Mouse (Mus musculus): ENCODE results near the gene Eps8. TPM values are rescaled to one million over a fixed set of nuclear protein-coding genes. Genes with fewer than 3 reads are reported as not detected.

Gene Eps8
- polyA plus RNA-seq, 1 experiment from 2014 or later = 9.4 TPM

DNA sequence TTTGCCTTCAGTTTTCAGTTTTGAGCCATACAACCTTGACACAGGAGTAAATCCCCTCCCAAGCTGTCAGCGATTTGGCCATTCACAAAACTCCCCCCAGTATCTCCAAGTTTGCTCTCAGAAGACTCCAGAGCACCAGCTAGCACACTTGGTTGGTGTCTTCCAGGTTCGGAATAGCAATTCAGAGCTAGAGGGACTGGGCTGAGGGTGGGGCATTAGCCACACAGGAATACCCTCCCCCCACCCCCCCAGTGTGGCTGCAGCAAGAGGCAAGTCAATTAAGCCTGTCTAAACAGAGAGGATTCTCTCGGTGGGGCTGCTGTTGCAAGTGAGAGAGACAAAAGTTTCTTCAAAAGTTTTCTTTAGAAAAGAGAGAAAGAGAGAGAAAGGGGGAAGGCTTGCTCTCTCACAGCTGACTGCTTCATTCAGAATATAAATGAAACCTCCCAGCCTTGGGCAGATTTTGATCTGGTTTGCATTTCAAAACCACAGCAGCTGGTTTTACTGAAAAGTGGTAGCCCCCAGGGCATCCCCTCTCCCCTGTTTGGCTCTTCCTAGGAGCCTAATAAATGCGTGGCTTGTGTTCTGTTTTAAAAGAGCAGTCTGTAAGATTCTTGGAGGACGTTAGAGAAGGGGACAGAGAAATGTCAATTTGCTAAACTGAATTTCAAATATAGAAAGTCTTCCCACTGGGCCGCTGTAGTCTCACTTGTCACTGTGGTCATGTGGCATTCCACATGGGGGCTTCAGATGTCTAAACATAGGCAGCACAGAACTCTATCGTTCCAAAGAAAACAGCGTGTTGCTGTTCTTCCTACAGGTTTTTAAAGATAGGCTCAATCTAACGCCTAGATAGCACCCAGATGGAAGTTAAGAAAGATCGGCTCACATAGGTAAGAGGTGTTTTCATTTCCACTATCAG, 112.2 kb downstream of the Eps8 start:
- Histone ChIP-seq H3K4me2 (replicated peaks; ENCODE audit: low read depth, low read length) (no peak overlapping the region), H3K4me3 (ENCODE audit: low read depth, low read length) (no peak overlapping the region), H3K36me3 (ENCODE audit: control insufficient read depth, insufficient read depth, low read length) (no peaks in the 10 kb centered on the region), H3K4me1 (replicated peaks; ENCODE audit: control insufficient read depth, insufficient read depth, low read length) (0 out of 2 replicates have a peak, but pooled peaks cover 3% of the 10 kb centered on the region), H3K27me3 (ENCODE audit: control insufficient read depth, insufficient read depth, low read length) (no peaks in the 10 kb centered on the region), H3K9me3 (ENCODE audit: control insufficient read depth, low read length) (no peaks in the 10 kb centered on the region), H3K9ac (ENCODE audit: low read depth, low read length) (no peak overlapping the region), H3K27ac (ENCODE audit: low read depth, low read length) (peak overlapping the region; percentile 37; the same call in 1 of the 2 replicates)
- 6% methylated on average over 10 of the region's 10 CpGs for WGBS
- DNase-seq (ENCODE audit: low spot score) = peak; percentile 57
- peak; percentile 87 for ATAC-seq (ENCODE audit: low FRiP score)

DNA sequence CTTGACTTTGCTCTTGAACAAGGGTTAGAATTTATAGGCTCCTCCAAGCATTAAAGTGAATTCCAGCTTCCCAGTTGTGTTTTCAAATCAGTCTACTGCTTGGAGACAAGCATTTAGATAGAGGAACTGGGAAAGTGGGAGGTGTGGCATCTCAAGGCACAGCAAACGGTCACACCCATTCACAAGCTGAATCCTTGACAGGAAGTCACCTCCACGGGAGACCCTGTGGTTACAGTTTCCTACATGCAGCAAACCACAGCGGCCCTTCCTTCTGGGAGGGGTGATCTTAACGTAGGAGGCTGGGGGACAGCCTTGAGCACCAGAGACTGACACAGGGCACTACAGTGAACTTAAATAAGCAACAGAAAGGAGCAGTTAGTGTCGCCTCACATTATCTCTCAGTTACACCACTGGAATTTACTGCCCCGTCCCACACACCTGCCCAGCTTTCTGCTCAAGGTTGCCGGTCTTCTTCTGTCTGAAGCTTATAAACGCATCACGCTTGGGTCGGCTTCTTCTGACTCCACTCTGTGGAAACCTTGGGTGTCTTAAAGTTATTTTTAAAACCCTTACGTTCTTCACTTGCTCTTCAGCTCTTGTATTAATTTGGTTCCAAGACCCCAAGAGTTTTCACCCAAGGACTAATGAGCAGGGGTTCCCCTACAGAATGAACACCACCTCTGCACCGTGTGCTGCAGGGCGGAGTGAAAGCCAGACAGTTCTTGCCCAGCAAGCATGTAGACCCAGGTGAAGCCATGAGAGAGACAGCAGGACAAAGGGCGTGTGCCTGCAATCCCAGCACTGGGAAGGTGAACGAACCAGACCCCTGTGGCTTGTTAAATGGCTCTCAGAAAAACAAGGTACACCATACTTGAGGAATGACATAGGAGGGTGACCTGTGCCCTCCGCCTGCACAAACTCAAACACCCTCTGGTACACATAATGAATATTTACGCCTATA, 113.2 kb downstream of the Eps8 start:
- H3K9ac ChIP-seq (ENCODE audit: low read depth, low read length) = no peak overlapping the region
- DNase-seq (ENCODE audit: low spot score) (no peak), ATAC-seq (ENCODE audit: low FRiP score) (peak; percentile 36)
- H3K27ac ChIP-seq (ENCODE audit: low read depth, low read length) = no peak overlapping the region; the same call in 1 of the 2 replicates
- H3K27me3 ChIP-seq (ENCODE audit: control insufficient read depth, insufficient read depth, low read length) = no peaks in the 10 kb centered on the region
- H3K4me3 ChIP-seq (ENCODE audit: low read depth, low read length) = no peak overlapping the region
- WGBS = 48% methylated on average over 17 of the region's 17 CpGs
- 0 out of 2 replicates have a peak, but pooled peaks cover 3% of the 10 kb centered on the region for H3K4me1 ChIP-seq (replicated peaks; ENCODE audit: control insufficient read depth, insufficient read depth, low read length)
- H3K4me2 ChIP-seq (replicated peaks; ENCODE audit: low read depth, low read length) = no peak overlapping the region
- H3K9me3 ChIP-seq (ENCODE audit: control insufficient read depth, low read length) = no peaks in the 10 kb centered on the region
- H3K36me3 ChIP-seq (ENCODE audit: control insufficient read depth, insufficient read depth, low read length) = no peaks in the 10 kb centered on the region

DNA sequence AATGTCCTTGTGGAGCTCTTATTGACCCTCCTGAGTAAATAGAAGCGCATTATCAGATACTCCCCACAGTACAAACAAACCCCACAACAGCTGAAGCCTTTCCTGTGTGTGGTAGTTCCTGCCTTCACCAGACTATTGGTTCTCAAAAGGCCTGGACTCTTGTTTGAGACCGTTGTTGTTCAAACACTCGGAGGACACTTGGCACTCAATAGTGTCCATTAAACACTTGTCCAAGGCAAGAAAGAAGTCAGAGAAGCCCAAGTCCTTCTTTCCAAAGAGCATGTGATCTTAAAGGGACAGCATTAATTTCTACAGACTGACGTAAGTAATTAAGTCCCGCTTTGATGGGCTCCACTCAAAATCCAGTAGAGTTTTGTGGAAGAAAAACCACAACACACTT, 113.9 kb downstream of the Eps8 start:
- no peaks in the 10 kb centered on the region for H3K9me3 ChIP-seq (ENCODE audit: control insufficient read depth, low read length)
- 0 out of 2 replicates have a peak, but pooled peaks cover 3% of the 10 kb centered on the region for H3K4me1 ChIP-seq (replicated peaks; ENCODE audit: control insufficient read depth, insufficient read depth, low read length)
- H3K36me3 ChIP-seq (ENCODE audit: control insufficient read depth, insufficient read depth, low read length) = no peaks in the 10 kb centered on the region
- H3K4me2 ChIP-seq (replicated peaks; ENCODE audit: low read depth, low read length) = no peak overlapping the region
- no peak overlapping the region for H3K27ac ChIP-seq (ENCODE audit: low read depth, low read length)
- WGBS = 82% methylated on average over 5 of the region's 5 CpGs
- ATAC-seq (ENCODE audit: low FRiP score) = no peak
- H3K4me3 ChIP-seq (ENCODE audit: low read depth, low read length) = no peak overlapping the region
- H3K27me3 ChIP-seq (ENCODE audit: control insufficient read depth, insufficient read depth, low read length) = no peaks in the 10 kb centered on the region
- no peak overlapping the region for H3K9ac ChIP-seq (ENCODE audit: low read depth, low read length)
- DNase-seq (ENCODE audit: low spot score) = no peak

DNA sequence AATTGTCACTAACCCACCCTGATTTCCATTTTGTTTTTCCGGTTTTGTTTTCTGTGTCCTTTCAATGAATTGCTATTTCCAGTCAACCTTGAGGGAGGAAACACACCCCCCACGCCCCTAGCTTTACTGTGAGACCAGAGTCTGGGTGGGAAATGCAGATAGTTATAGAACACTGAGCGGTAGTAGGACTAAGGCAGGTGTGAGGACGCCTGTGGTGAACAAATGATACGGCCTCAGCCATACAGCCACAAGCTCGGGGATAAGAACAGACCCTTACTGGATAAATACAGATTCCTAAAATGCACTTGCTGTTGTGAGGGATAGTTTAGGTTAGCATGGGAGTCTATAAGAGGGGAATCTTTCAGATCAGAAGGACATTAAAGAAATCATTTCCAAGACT, 114.3 kb downstream of the Eps8 start:
- H3K27me3 ChIP-seq (ENCODE audit: control insufficient read depth, insufficient read depth, low read length) = no peaks in the 10 kb centered on the region
- H3K9me3 ChIP-seq (ENCODE audit: control insufficient read depth, low read length) = no peaks in the 10 kb centered on the region
- DNase-seq (ENCODE audit: low spot score) (no peak), ATAC-seq (ENCODE audit: low FRiP score) (no peak)
- no peak overlapping the region for H3K4me2 ChIP-seq (replicated peaks; ENCODE audit: low read depth, low read length)
- H3K27ac ChIP-seq (ENCODE audit: low read depth, low read length) = no peak overlapping the region
- H3K9ac ChIP-seq (ENCODE audit: low read depth, low read length) = no peak overlapping the region
- 80% methylated on average over 6 of the region's 6 CpGs for WGBS
- H3K36me3 ChIP-seq (ENCODE audit: control insufficient read depth, insufficient read depth, low read length) = no peaks in the 10 kb centered on the region
- 0 out of 2 replicates have a peak, but pooled peaks cover 3% of the 10 kb centered on the region for H3K4me1 ChIP-seq (replicated peaks; ENCODE audit: control insufficient read depth, insufficient read depth, low read length)
- H3K4me3 ChIP-seq (ENCODE audit: low read depth, low read length) = no peak overlapping the region

DNA sequence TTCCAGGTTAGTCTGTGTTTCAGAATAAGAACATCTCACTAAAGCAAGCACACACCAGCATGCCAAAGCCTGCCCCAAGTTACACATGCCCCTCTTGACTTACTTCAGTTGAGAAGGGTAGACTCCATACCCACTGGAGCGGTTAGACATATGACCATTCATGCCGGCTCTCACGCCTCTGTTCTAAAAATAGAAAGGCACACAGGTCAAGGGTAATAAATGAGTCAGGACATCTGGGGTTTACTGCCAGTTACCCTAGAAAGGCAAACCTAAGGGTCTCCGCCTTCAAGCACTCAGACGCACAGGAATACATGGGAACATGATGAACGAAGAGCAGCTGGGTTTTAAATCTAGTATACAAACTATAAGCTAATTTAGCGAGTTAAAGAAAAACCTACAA, 115.5 kb downstream of the Eps8 start:
- ATAC-seq (ENCODE audit: low FRiP score) (no peak), DNase-seq (ENCODE audit: low spot score) (no peak)
- Histone ChIP-seq H3K27me3 (ENCODE audit: control insufficient read depth, insufficient read depth, low read length) (no peaks in the 10 kb centered on the region), H3K4me2 (replicated peaks; ENCODE audit: low read depth, low read length) (no peak overlapping the region), H3K9ac (ENCODE audit: low read depth, low read length) (no peak overlapping the region), H3K4me1 (replicated peaks; ENCODE audit: control insufficient read depth, insufficient read depth, low read length) (0 out of 2 replicates have a peak, but pooled peaks cover 3% of the 10 kb centered on the region), H3K4me3 (ENCODE audit: low read depth, low read length) (no peak overlapping the region), H3K36me3 (ENCODE audit: control insufficient read depth, insufficient read depth, low read length) (no peaks in the 10 kb centered on the region), H3K27ac (ENCODE audit: low read depth, low read length) (no peak overlapping the region), H3K9me3 (ENCODE audit: control insufficient read depth, low read length) (no peaks in the 10 kb centered on the region)
- WGBS = 78% methylated on average over 7 of the region's 7 CpGs

DNA sequence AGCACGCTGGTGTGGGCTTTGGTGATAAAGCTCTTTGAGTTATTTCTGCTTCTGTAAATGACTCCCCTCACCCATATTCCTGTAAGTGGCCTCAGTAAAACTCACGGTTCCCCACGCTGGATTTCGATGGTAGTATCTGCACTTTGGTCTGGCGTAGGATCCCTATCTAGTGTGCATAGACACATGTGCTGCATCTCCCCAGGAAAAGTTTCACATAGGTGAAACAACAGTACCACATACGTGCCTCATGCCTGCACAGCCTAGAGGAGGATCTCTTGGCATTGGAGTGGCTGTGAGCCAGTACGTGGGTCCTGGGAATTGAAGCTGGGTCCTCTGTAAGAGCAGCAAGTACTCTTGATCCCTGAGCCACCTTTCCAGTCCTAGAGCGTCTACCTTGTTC, 121.9 kb downstream of the Eps8 start:
- H3K9ac ChIP-seq (ENCODE audit: low read depth, low read length) = no peak overlapping the region
- no peaks in the 10 kb centered on the region for H3K9me3 ChIP-seq (ENCODE audit: control insufficient read depth, low read length)
- H3K27me3 ChIP-seq (ENCODE audit: control insufficient read depth, insufficient read depth, low read length) = no peaks in the 10 kb centered on the region
- DNase-seq (ENCODE audit: low spot score) = no peak
- no peak for ATAC-seq (ENCODE audit: low FRiP score)
- 93% methylated on average over 8 of the region's 8 CpGs for WGBS
- H3K36me3 ChIP-seq (ENCODE audit: control insufficient read depth, insufficient read depth, low read length) = no peaks in the 10 kb centered on the region
- H3K4me1 ChIP-seq (replicated peaks; ENCODE audit: control insufficient read depth, insufficient read depth, low read length) = no peaks in the 10 kb centered on the region
- no peak overlapping the region for H3K27ac ChIP-seq (ENCODE audit: low read depth, low read length)
- H3K4me3 ChIP-seq (ENCODE audit: low read depth, low read length) = no peak overlapping the region
- H3K4me2 ChIP-seq (replicated peaks; ENCODE audit: low read depth, low read length) = no peak overlapping the region

DNA sequence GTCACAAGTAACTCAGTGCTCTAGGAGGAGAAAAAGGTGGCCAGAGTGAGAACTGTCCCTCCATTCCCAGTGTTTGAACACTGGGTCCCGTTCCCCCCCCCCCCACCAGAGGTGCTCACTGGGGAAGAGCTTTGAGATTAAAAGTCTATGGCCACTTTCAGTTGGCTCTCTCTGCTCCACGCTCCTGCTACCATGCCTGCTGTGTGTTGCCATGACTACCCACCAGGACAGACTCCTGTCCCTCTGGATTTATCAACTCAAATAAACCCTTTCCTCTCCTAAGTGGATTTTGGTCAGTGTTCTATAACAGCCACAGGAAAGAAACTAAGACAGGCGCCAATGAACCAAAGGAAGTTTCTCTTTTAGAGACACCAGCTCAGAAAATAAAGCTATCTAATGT, 128.9 kb downstream of the Eps8 start:
- H3K27me3 ChIP-seq (ENCODE audit: control insufficient read depth, insufficient read depth, low read length) = no peaks in the 10 kb centered on the region

DNA sequence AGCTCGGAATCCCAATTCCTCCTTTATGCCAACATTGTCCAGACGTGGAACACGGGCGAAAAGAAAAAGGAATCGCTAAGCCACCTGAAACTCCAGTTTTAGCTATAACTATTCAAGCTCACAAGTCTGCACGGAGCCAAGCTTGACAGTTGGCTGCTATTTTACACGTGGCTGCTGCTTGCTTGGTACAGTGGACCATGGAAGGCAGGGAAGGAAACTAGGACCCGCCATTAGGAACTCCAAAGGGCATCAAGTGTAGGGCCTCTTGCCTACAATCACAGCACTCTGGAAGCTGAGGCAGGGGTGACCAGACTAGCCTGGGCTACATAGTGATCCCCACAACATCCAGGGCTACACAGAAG, 134.4 kb downstream of the Eps8 start:
- Histone ChIP-seq H3K4me1 (replicated peaks; ENCODE audit: control insufficient read depth, insufficient read depth, low read length) (no peaks in the 10 kb centered on the region), H3K27me3 (ENCODE audit: control insufficient read depth, insufficient read depth, low read length) (no peaks in the 10 kb centered on the region), H3K36me3 (ENCODE audit: control insufficient read depth, insufficient read depth, low read length) (no peaks in the 10 kb centered on the region), H3K27ac (ENCODE audit: low read depth, low read length) (no peak overlapping the region), H3K4me3 (ENCODE audit: low read depth, low read length) (no peak overlapping the region), H3K9me3 (ENCODE audit: control insufficient read depth, low read length) (no peaks in the 10 kb centered on the region), H3K9ac (ENCODE audit: low read depth, low read length) (no peak overlapping the region), H3K4me2 (replicated peaks; ENCODE audit: low read depth, low read length) (no peak overlapping the region)
- WGBS = 88% methylated on average over 8 of the region's 8 CpGs
- DNase-seq (ENCODE audit: low spot score) (no peak), ATAC-seq (ENCODE audit: low FRiP score) (no peak)

More for the DNA sequence above, 128.9 kb downstream of the Eps8 start:
- Histone ChIP-seq H3K27ac (ENCODE audit: low read depth, low read length) (no peak overlapping the region), H3K9ac (ENCODE audit: low read depth, low read length) (no peak overlapping the region), H3K4me3 (ENCODE audit: low read depth, low read length) (no peak overlapping the region), H3K4me2 (replicated peaks; ENCODE audit: low read depth, low read length) (no peak overlapping the region), H3K36me3 (ENCODE audit: control insufficient read depth, insufficient read depth, low read length) (no peaks in the 10 kb centered on the region), H3K4me1 (replicated peaks; ENCODE audit: control insufficient read depth, insufficient read depth, low read length) (no peaks in the 10 kb centered on the region), H3K9me3 (ENCODE audit: control insufficient read depth, low read length) (no peaks in the 10 kb centered on the region)
- WGBS = 18% methylated on average over 3 of the region's 3 CpGs
- ATAC-seq (ENCODE audit: low FRiP score) (peak; percentile 71; the same call in 1 of the 2 replicates), DNase-seq (ENCODE audit: low spot score) (no peak)
